Mouse (Mus musculus) hindbrain, embryonic 10.5 days (tissue): ENCODE results near the gene Igf2r. TPM values are rescaled to one million over a fixed set of nuclear protein-coding genes. Genes with fewer than 3 reads are reported as not detected.

Experiments
- DNase-seq: peaks from one replicate; pipeline ENCODE4 v3.0.0-alpha.2; 2017; ENCODE audit warnings: low spot score
- H3K27ac ChIP-seq: fragments of 300-500 bp; sonication (generic); 2 replicates; pipeline ENCODE4 v1.5.1; 2016; ENCODE audit warnings: mild to moderate bottlenecking, moderate library complexity
- H3K27me3 ChIP-seq: fragments of 300-500 bp; sonication (generic); 2 replicates; pipeline ENCODE4 v1.6.1; 2016; ENCODE audit warnings: mild to moderate bottlenecking; ENCODE audit not compliant: poor library complexity, insufficient read depth, severe bottlenecking
- H3K36me3 ChIP-seq: fragments of 300-500 bp; sonication (generic); 2 replicates; pipeline ENCODE4 v1.6.1; 2016; ENCODE audit warnings: mild to moderate bottlenecking, moderate library complexity
- H3K4me1 ChIP-seq: fragments of 300-500 bp; sonication (generic); replicated peaks from 2 replicates; pipeline ENCODE4 v1.6.1; 2016; ENCODE audit warnings: mild to moderate bottlenecking
- H3K4me3 ChIP-seq: fragments of 300-500 bp; sonication (generic); 2 replicates; pipeline ENCODE4 v1.5.1; 2016; ENCODE audit warnings: mild to moderate bottlenecking, moderate library complexity
- H3K9me3 ChIP-seq: fragments of 300-500 bp; sonication (generic); 2 replicates; pipeline ENCODE4 v1.6.1; 2016; ENCODE audit warnings: mild to moderate bottlenecking, moderate library complexity
- WGBS: fragments of 180-500 bp; shearing (Covaris S2); methylation state at CpG from one replicate; pipeline ENCODE4 v1.1.7; 2016; 5-methylcytosine and 5-hydroxymethylcytosine counted together
- polyA plus RNA-seq: library from polyadenylated mRNA; unstranded; fragments of >200 nt; fragmentation: Nextera tagmentation; extraction: Ambion mirVana; gene quantifications from 2 replicates; pipeline ENCODE4 v1.2.1, GENCODE M21; 2016

Igf2r gene
- polyA plus RNA-seq, 1 experiment from 2014 or later = 17.3 TPM

- Histone ChIP-seq H3K9me3 (no peaks in the 10 kb centered on the region), H3K36me3 (no peaks in the 10 kb centered on the region), H3K4me3 (no peak overlapping the region), H3K27ac (no peak overlapping the region), H3K27me3 (no peaks in the 10 kb centered on the region), H3K4me1 (peaks cover 20% of the 10 kb centered on the region)
- WGBS = 82% methylated on average over 3 of the region's 3 CpGs
- DNase-seq = no peak
These were observed 27.2 kb upstream of the Igf2r start for GRCm38 (mm10) chr17:12796633-12797032.

DNA sequence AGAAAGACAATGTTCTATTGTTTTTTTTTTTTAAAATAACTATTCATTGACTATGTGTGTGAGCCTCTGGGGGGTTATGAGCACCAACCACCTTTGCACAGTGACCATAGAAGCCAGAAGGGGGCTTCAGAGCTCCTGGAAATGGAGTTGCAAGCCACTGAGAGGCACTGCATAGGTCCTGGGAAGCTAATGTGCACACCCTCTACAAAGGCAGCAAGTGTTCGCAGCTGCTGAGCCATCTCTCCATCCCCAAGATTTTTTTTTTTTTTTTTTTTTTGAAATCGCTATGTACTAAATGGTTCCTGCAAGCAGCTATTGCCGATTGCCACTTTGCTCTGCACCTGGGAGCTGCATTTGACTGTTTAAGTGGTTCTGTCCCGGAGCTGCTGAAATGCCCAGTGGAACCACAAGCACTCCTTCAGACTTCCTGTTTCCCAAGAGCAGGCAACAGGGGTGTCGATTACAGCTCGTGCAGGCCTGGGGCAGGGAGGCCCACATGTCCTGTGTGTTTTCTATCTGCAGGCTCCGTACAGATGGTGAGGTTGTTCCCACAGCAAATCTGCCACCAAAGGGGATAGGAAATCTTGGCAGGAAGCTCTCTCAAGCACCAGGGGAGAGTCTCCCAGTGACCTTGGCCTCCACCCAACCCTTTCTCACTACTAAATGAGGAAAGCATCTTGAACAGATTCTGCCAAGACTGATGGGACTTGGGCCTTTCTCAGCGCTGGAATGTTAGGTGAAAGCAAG lies 24.4 kb upstream of the Igf2r start:
- WGBS = 72% methylated on average over 8 of the region's 8 CpGs
- Histone ChIP-seq H3K9me3 (0 out of 2 replicates have a peak, but pooled peaks cover under 1% of the 10 kb centered on the region), H3K27me3 (no peaks in the 10 kb centered on the region), H3K4me1 (peaks cover 39% of the 10 kb centered on the region), H3K36me3 (no peaks in the 10 kb centered on the region), H3K27ac (peak overlapping the region; percentile 59; the same call in 1 of the 2 replicates), H3K4me3 (no peak overlapping the region)
- DNase-seq = peak; percentile 31

GRCm38 (mm10) chr17:12792422-12793206 lies 23.1 kb upstream of the Igf2r start:
- WGBS = 77% methylated on average over 11 of the region's 11 CpGs
- Histone ChIP-seq H3K4me1 (peaks cover 39% of the 10 kb centered on the region), H3K27me3 (no peaks in the 10 kb centered on the region), H3K36me3 (peaks cover 5% of the 10 kb centered on the region; the same call in 1 of the 2 replicates), H3K27ac (peak overlapping the region; percentile 40), H3K4me3 (no peak overlapping the region), H3K9me3 (0 out of 2 replicates have a peak, but pooled peaks cover 10% of the 10 kb centered on the region)
- no peak for DNase-seq

GRCm38 (mm10) chr17:12791420-12791819 lies 22.0 kb upstream of the Igf2r start:
- H3K36me3 ChIP-seq = peaks cover 5% of the 10 kb centered on the region; the same call in 1 of the 2 replicates
- H3K27me3 ChIP-seq = no peaks in the 10 kb centered on the region
- WGBS = 68% methylated on average over 4 of the region's 4 CpGs
- 0 out of 2 replicates have a peak, but pooled peaks cover 10% of the 10 kb centered on the region for H3K9me3 ChIP-seq
- H3K4me1 ChIP-seq = peaks cover 39% of the 10 kb centered on the region
- DNase-seq = no peak
- peak overlapping the region; percentile 71 for H3K27ac ChIP-seq
- H3K4me3 ChIP-seq = no peak overlapping the region

DNA sequence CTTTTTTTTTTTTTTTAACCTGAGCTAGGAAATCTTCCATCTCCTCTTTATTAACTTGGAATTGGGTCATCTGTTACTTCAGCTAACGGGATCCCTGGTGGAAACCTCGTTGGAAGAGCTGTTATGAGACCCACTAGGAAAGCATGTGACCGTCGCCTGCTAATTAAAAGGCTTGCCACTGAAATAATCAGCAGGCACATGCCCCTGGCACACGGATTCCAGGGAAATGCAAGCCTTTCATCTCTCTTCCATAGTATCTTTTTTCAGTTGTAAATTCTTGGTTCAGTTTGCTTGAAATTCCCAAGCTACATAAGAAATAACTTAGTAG lies 21.6 kb upstream of the Igf2r start:
- no peak for DNase-seq
- Histone ChIP-seq H3K27me3 (no peaks in the 10 kb centered on the region), H3K4me3 (no peak overlapping the region), H3K27ac (peak overlapping the region; percentile 71), H3K36me3 (peaks cover 5% of the 10 kb centered on the region; the same call in 1 of the 2 replicates), H3K4me1 (peaks cover 39% of the 10 kb centered on the region), H3K9me3 (0 out of 2 replicates have a peak, but pooled peaks cover 10% of the 10 kb centered on the region)
- 56% methylated on average over 5 of the region's 5 CpGs for WGBS

GRCm38 (mm10) chr17:12790353-12791078 lies 21.1 kb upstream of the Igf2r start:
- Histone ChIP-seq H3K27ac (peak overlapping the region; percentile 71), H3K4me3 (no peak overlapping the region)

GRCm38 (mm10) chr17:12782861-12783847 lies 13.7 kb upstream of the Igf2r start:
- Histone ChIP-seq H3K4me3 (no peak overlapping the region), H3K9me3 (0 out of 2 replicates have a peak, but pooled peaks cover 3% of the 10 kb centered on the region), H3K36me3 (peaks cover 5% of the 10 kb centered on the region; the same call in 1 of the 2 replicates), H3K4me1 (peaks cover 17% of the 10 kb centered on the region), H3K27me3 (no peaks in the 10 kb centered on the region), H3K27ac (no peak overlapping the region)
- WGBS = 78% methylated on average over 11 of the region's 11 CpGs
- no peak for DNase-seq

More at GRCm38 (mm10) chr17:12790353-12791078, 21.1 kb upstream of the Igf2r start:
- H3K4me1 ChIP-seq = peaks cover 39% of the 10 kb centered on the region
- 0 out of 2 replicates have a peak, but pooled peaks cover 10% of the 10 kb centered on the region for H3K9me3 ChIP-seq
- H3K27me3 ChIP-seq = no peaks in the 10 kb centered on the region
- DNase-seq = peak; percentile 35
- 43% methylated on average over 10 of the region's 10 CpGs for WGBS
- H3K36me3 ChIP-seq = peaks cover 5% of the 10 kb centered on the region; the same call in 1 of the 2 replicates

- Histone ChIP-seq H3K9me3 (no peaks in the 10 kb centered on the region), H3K27ac (peak overlapping the region; percentile 72), H3K27me3 (no peaks in the 10 kb centered on the region), H3K4me3 (no peak overlapping the region), H3K36me3 (no peaks in the 10 kb centered on the region), H3K4me1 (peaks cover 17% of the 10 kb centered on the region)
- WGBS = 52% methylated on average over 5 of the region's 5 CpGs
- DNase-seq = peak; percentile 38
These were observed 11.6 kb upstream of the Igf2r start for GRCm38 (mm10) chr17:12781101-12781500.

GRCm38 (mm10) chr17:12780125-12780524 lies 10.7 kb upstream of the Igf2r start:
- H3K4me1 ChIP-seq = peaks cover 17% of the 10 kb centered on the region
- H3K4me3 ChIP-seq = no peak overlapping the region
- H3K27ac ChIP-seq = peak overlapping the region; percentile 73
- H3K27me3 ChIP-seq = no peaks in the 10 kb centered on the region
- no peaks in the 10 kb centered on the region for H3K36me3 ChIP-seq
- no peaks in the 10 kb centered on the region for H3K9me3 ChIP-seq
- 45% methylated on average over 8 of the region's 8 CpGs for whole genome bisulfite sequencing
- DNase-seq = peak; percentile 45

GRCm38 (mm10) chr17:12779442-12779841 lies 10.0 kb upstream of the Igf2r start:
- Histone ChIP-seq H3K36me3 (no peaks in the 10 kb centered on the region), H3K4me3 (no peak overlapping the region), H3K9me3 (no peaks in the 10 kb centered on the region), H3K27ac (peak overlapping the region; percentile 73; the same call in 1 of the 2 replicates), H3K27me3 (no peaks in the 10 kb centered on the region), H3K4me1 (peaks cover 17% of the 10 kb centered on the region)
- WGBS = 85% methylated on average over 3 of the region's 3 CpGs
- no peak for DNase-seq

GRCm38 (mm10) chr17:12773956-12774355 lies 4.5 kb upstream of the Igf2r start:
- no peak overlapping the region for H3K27ac ChIP-seq
- no peaks in the 10 kb centered on the region for H3K27me3 ChIP-seq
- no peaks in the 10 kb centered on the region; the same call in 1 of the 2 replicates for H3K36me3 ChIP-seq
- 77% methylated on average over 3 of the region's 3 CpGs for WGBS
- peaks cover 10% of the 10 kb centered on the region for H3K4me1 ChIP-seq
- H3K9me3 ChIP-seq = peaks cover 6% of the 10 kb centered on the region; the same call in 1 of the 2 replicates
- no peak for DNase-seq
- H3K4me3 ChIP-seq = no peak overlapping the region
